Mouse (Mus musculus) pancreas, adult 10 weeks (tissue): ENCODE measurements around the gene Ckap2. TPM values are rescaled to one million over a fixed set of nuclear protein-coding genes. Genes with fewer than 3 reads are reported as not detected.

Experiments used
- polyA plus RNA-seq: library from polyadenylated mRNA; stranded (reverse); fragments of 350-450 nt; fragmentation: Illumina TruSeq; extraction: RNeasy Lipid Tissue Mini Kit (QIAGEN cat#74804); gene quantifications from one replicate; pipeline ENCODE4 v1.2.3, GENCODE M21; 2015; ENCODE audit warnings: low read depth, low replicate concordance; ENCODE audit not compliant: insufficient read depth

Gene Ckap2
- not detected for polyA plus RNA-seq

GRCm38 (mm10) chr8:22185431-22186397 is at the start of gene Ckap2:
TSS of gene Ckap2 (minus strand) at chr8:22185819.

GRCm38 (mm10) chr8:22227061-22227877 is 41.6 kb upstream of the Ckap2 start, which contains the start of gene Thsd1:
TSS of gene Thsd1 (plus strand) at chr8:22227313.

GRCm38 (mm10) chr8:22192660-22193431 is 7.2 kb upstream of the Ckap2 start, which contains the start of gene Vps36:
TSS of gene Vps36 (plus strand) at chr8:22192809.

GRCm38 (mm10) chr8:22166080-22166603 is 19.5 kb downstream of the Ckap2 start, which contains the start of gene Nek3:
TSS of gene Nek3 (minus strand) at chr8:22166435.

GRCm38 (mm10) chr8:22124220-22125152 is 61.1 kb downstream of the Ckap2 start, which contains the start of gene Nek5:
TSS of gene Nek5 (minus strand) at chr8:22125053.

Other genes starting within 250 kb of the Ckap2 start
- not detected for gene Defb35, start 247.5 kb downstream of the Ckap2 start, polyA plus RNA-seq
- gene Defb13, start 239.1 kb downstream of the Ckap2 start, polyA plus RNA-seq: not detected
- not detected for gene Fam90a1a, start 227.1 kb downstream of the Ckap2 start, polyA plus RNA-seq
- gene Ccdc70, start 216.0 kb downstream of the Ckap2 start, polyA plus RNA-seq: not detected
- gene Atp7b, start 125.5 kb downstream of the Ckap2 start, polyA plus RNA-seq: 0.17 TPM
- 2.9 TPM for gene Alg11, start 125.1 kb downstream of the Ckap2 start, polyA plus RNA-seq
- not detected for gene Nek5, start 60.8 kb downstream of the Ckap2 start, polyA plus RNA-seq
- 2.4 TPM for gene Nek3, start 19.4 kb downstream of the Ckap2 start, polyA plus RNA-seq
- 10.0 TPM for gene Vps36, start 7.0 kb upstream of the Ckap2 start, polyA plus RNA-seq
- 2.5 TPM for gene Thsd1, start 41.5 kb upstream of the Ckap2 start, polyA plus RNA-seq
- gene Tpte, start 97.6 kb upstream of the Ckap2 start, polyA plus RNA-seq: not detected
- gene Slc25a15, start 212.8 kb upstream of the Ckap2 start, polyA plus RNA-seq: 3.0 TPM
- 3.2 TPM for gene Mrps31, start 225.5 kb upstream of the Ckap2 start, polyA plus RNA-seq